Mouse (Mus musculus): ENCODE data around the gene Xab2. TPM values are rescaled to one million over a fixed set of nuclear protein-coding genes. Genes with fewer than 3 reads are reported as not detected.
"Not testable (repeated sequence)": the region's sequence is repeated elsewhere in the genome, so short reads cannot be mapped to it uniquely, and the experiment has no call there.

The Xab2 gene
- polyA plus RNA-seq, 1 experiment from 2014 or later = 50.1 TPM

DNA sequence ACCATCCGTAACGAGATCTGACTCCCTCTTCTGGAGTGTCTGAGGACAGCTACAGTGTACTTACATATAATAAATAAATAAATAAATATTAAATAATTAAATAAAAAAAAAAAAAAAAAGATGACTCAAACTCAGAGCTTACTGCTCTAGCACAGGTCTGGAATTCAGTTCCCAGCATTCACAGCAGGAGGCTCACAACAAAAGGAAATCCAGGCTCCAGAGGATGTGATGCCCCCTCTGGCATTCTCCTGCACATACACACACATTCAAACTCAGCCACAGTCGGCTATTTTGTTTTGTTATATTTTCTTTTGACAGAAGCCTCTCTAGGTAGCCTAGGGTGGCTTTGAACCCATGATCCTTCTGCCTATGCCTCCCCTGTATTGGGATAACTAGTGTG is 39.2 kb downstream of the Xab2 start:
- not testable (repeated sequence) for H3K9me3 ChIP-seq; H3K27ac ChIP-seq; H3K36me3 ChIP-seq; H3K9ac ChIP-seq; H3K4me2 ChIP-seq; ATAC-seq (ENCODE audit: insufficient number of reproducible peaks, low FRiP score, low TSS enrichment, low read depth); H3K27me3 ChIP-seq; H3K4me3 ChIP-seq
- WGBS = 90% methylated on average over 3 of the region's 3 CpGs
- peaks cover 12% of the 10 kb centered on the region for H3K4me1 ChIP-seq

DNA sequence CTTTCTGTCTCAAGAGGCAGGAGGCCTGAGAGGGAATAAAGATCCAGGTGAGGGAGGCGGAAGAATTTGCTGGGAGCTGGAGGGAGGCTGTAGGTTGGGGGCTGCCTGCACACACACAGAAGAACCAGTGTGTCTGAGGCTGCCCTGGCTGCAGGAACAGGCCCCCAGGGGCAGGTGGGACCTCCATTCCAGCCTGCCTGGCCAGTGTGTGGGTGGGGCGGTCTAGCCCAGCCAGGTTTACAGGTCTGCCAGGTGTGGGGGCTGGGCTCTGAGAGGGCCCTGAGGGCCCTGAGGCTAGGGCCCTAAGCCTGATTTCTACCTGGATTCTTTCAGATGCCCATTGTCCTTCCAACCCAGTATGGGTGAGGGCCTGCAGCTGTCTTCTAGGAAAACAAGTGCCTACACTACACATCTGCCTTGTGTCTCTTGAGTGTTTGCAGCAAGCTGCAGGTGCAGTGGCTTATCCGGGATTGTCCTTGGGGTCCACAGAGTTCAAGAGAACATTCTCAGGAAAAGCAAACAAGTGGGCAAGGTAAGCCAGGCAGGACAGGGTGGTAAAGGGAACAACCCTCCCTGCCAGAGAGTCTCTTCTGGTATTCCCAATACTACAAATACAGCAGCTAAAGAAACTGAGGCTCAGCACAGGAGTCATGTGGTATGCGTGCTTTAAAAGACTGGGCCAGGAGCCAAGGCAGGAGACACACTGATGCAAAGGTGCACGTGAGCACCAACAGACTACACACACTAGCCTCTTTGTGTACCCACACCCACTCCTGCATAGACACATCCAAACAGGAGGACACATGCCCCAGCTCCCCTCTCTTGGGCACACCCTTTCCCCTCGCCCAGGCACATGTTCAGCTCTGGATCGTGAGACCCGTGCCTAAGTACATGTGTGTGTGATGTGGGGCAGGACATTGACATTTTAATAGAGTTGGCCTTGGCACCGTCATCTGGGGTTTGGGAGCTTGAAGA is 41.4 kb downstream of the Xab2 start:
- H3K9ac ChIP-seq = no peak overlapping the region
- ATAC-seq (ENCODE audit: insufficient number of reproducible peaks, low FRiP score, low TSS enrichment, low read depth) = peak; percentile 48; the same call in 1 of the 2 replicates
- no peaks in the 10 kb centered on the region for H3K9me3 ChIP-seq
- 39% methylated on average over 9 of the region's 9 CpGs for WGBS
- H3K27me3 ChIP-seq = no peaks in the 10 kb centered on the region
- H3K4me3 ChIP-seq = no peak overlapping the region
- H3K4me2 ChIP-seq = no peak overlapping the region
- no peaks in the 10 kb centered on the region for H3K36me3 ChIP-seq
- peaks cover 17% of the 10 kb centered on the region for H3K4me1 ChIP-seq
- H3K27ac ChIP-seq = peak overlapping the region; percentile 57

DNA sequence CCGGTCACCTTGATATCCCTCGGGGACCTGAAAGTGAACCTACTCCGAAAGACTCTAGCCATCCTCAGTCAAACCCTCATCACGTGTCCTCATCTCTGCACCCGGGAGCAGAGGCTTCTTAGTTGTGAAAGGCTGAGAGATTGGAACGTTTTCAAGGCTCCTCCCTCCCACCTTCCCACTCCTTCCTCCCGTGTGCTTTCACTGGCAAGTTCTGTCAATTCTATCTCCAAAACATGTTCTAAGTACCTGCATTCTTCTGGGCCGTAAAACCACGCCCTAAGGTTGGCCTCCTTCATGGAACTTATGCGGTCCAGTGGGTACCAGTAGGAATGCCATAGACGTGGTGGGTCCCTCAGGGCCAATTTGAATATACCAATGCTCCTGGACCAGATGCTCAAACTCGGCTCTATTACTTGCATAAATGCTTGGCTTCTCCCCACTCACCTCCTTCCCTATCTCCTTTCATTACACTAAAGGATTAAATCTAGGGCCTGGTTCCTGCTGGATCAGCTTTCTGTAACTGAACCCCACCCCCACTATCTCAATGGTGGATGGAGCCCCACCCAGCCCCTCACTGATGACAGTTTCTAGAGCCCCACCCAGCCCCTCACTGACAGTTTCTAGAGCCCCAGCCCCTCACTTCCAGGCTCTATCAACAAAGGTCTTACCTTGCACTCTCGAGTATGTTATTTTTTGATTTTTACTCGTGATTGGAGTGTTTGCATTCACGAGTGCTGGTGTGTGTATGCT is 44.7 kb downstream of the Xab2 start:
- no peak overlapping the region for H3K4me3 ChIP-seq
- no peak overlapping the region for H3K27ac ChIP-seq
- 52% methylated on average over 15 of the region's 15 CpGs for whole genome bisulfite sequencing

DNA sequence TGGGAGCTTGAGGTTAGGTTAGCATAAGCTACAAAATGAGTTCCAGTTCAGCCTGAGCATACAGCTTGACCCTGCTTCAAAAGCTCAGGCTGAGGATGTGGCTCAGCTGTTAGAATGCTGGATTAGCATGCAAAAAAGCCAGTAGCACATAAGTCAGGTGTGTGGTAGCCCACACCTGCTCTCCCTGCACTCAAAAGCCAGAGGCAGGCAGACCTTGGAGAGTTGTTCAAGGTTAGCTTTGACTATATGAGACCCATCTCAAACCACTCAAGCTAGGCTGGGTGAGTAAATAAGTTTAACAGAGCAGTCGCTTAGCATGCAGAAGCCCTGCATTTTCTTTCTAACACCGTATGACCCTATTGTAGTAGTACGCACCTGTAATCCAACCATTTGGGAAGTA is 46.6 kb downstream of the Xab2 start:
- Histone ChIP-seq H3K4me1 (peaks cover 12% of the 10 kb centered on the region), H3K4me2 (no peak overlapping the region), H3K36me3 (no peaks in the 10 kb centered on the region), H3K4me3 (no peak overlapping the region), H3K9ac (no peak overlapping the region), H3K9me3 (no peaks in the 10 kb centered on the region), H3K27ac (no peak overlapping the region), H3K27me3 (no peaks in the 10 kb centered on the region)
- WGBS = 93% methylated on average over 3 of the region's 3 CpGs
- no peak for ATAC-seq (ENCODE audit: insufficient number of reproducible peaks, low FRiP score, low TSS enrichment, low read depth)

More for the DNA sequence above, 44.7 kb downstream of the Xab2 start:
- H3K4me1 ChIP-seq = peaks cover 17% of the 10 kb centered on the region
- H3K9ac ChIP-seq = no peak overlapping the region
- no peak overlapping the region for H3K4me2 ChIP-seq
- ATAC-seq (ENCODE audit: insufficient number of reproducible peaks, low FRiP score, low TSS enrichment, low read depth) = no peak
- no peaks in the 10 kb centered on the region for H3K27me3 ChIP-seq
- no peaks in the 10 kb centered on the region for H3K9me3 ChIP-seq
- no peaks in the 10 kb centered on the region for H3K36me3 ChIP-seq

DNA sequence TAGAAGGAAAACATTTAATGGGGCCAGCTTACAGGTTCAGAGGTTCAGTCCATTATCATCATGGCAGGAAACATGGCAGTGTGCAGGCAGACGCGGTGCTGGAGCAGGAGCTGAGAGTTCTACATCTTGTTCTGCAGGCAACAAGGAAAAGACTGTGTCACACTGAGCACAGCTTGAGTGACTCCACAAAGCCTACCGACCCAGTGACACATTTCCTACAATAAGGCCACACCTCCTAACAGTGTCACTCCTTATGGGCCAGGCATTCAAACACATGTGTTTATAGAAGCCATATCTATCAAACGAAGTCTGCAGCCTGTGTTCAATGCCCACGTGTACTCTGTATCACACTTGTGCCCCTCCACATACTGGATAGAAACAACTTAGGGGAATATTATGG is 51.3 kb downstream of the Xab2 start:
- Histone ChIP-seq H3K4me2 (no peak overlapping the region), H3K4me1 (no peaks in the 10 kb centered on the region), H3K27me3 (no peaks in the 10 kb centered on the region), H3K36me3 (no peaks in the 10 kb centered on the region), H3K9me3 (no peaks in the 10 kb centered on the region), H3K4me3 (no peak overlapping the region), H3K9ac (no peak overlapping the region), H3K27ac (no peak overlapping the region)
- 90% methylated on average over 5 of the region's 5 CpGs for WGBS
- no peak for ATAC-seq (ENCODE audit: insufficient number of reproducible peaks, low FRiP score, low TSS enrichment, low read depth)

DNA sequence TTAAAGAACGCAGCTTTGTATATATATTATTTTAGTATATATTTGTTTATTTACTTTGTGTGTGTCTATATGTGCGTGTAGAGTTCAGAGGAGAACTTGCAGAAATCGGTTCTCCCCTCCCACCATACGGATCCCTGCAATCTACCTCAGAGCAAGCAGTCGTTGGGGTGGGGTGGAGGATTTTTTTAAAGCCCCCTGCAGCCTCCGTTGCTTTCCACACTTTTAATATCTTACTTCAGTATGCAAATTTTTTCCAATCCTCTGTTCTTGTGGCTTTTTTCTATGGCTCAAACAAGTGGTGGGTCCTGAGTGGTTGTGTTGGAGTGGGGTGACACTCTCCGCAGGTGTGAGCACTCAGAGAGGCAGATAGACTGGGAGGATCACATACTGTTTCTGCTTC is 52.7 kb downstream of the Xab2 start:
- no peak for ATAC-seq (ENCODE audit: insufficient number of reproducible peaks, low FRiP score, low TSS enrichment, low read depth)
- no peak overlapping the region for H3K9ac ChIP-seq
- no peak overlapping the region for H3K27ac ChIP-seq
- H3K9me3 ChIP-seq = no peaks in the 10 kb centered on the region
- H3K36me3 ChIP-seq = no peaks in the 10 kb centered on the region
- no peak overlapping the region for H3K4me3 ChIP-seq
- H3K4me2 ChIP-seq = no peak overlapping the region
- 16% methylated on average over 7 of the region's 7 CpGs for WGBS
- H3K4me1 ChIP-seq = no peaks in the 10 kb centered on the region
- no peaks in the 10 kb centered on the region for H3K27me3 ChIP-seq

DNA sequence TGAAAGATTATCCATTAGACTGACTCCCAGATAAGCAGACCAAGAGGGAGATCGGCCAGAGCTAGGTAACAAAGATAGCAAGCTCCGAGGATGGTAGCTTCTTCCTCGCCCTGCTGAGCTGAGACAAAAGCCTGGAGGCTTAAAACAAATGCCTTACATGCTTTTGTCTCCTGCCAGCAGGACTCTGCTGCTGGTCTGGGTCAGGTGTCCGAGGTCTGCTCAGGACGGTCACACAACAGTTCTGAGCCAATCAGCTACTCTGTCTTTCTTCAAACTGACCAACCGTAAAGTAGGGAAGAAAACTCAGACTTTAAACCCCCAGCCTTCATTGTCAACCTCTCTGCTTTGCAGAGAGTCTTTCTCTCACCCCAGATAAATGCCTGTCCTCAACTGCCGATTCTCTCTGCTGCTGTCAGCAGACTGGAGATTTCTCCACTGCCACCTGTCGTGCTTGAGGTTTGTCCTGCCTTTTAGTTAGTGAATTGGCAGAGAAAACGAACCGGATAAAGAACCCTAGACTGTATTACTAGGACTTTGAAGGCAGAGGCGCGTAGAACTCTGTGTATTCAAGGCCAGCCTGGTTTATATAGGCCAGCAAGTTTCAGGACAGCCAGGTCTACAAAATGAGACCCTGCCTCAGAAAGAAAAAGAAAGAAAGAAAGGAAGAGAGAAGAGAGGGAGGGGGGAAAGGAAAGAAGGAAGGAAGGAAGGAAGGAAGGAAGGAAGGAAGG is 53.3 kb downstream of the Xab2 start, which contains the start of gene C330021F23Rik:
Gene C330021F23Rik, plus strand, starts transcription at position 350 of the 731 bp plus-strand sequence.
- Histone ChIP-seq H3K27ac (no peak within 1 kb of the TSS), H3K9ac (no peak within 1 kb of the TSS), H3K9me3 (no peaks in the 10 kb centered on the region), H3K4me3 (no peak within 1 kb of the TSS), H3K27me3 (no peaks in the 10 kb centered on the region), H3K36me3 (no peaks in the 10 kb centered on the region), H3K4me2 (no peak within 1 kb of the TSS), H3K4me1 (no peaks in the 10 kb centered on the region)
- WGBS = 6% methylated on average over 12 of the region's 12 CpGs
- ATAC-seq (ENCODE audit: insufficient number of reproducible peaks, low FRiP score, low TSS enrichment, low read depth) = no peak

Other genes starting within 250 kb of the Xab2 start
- 8.4 and 9.0 TPM in 2 replicates for gene Arhgef18, start 228.3 kb downstream of the Xab2 start, polyA plus RNA-seq (2015; fragmentation: Nextera tagmentation; extraction: Ambion mirVana)
- gene Pex11g, start 153.6 kb downstream of the Xab2 start, polyA plus RNA-seq (2015; fragmentation: Nextera tagmentation; extraction: Ambion mirVana) = 5.6 and 6.2 TPM in 2 replicates
- not detected in 2 replicates for gene Tex45, start 150.5 kb downstream of the Xab2 start, polyA plus RNA-seq (2015; fragmentation: Nextera tagmentation; extraction: Ambion mirVana)
- gene Zfp358, start 128.2 kb downstream of the Xab2 start, polyA plus RNA-seq (2015; fragmentation: Nextera tagmentation; extraction: Ambion mirVana) = 43.7 and 45.9 TPM in 2 replicates
- 50.8 and 53.3 TPM in 2 replicates for gene Mcoln1, start 120.9 kb downstream of the Xab2 start, polyA plus RNA-seq (2015; fragmentation: Nextera tagmentation; extraction: Ambion mirVana)
- 21.8 and 23.5 TPM in 2 replicates for gene Pnpla6, start 105.9 kb downstream of the Xab2 start, polyA plus RNA-seq (2015; fragmentation: Nextera tagmentation; extraction: Ambion mirVana)
- 0.26 and 0.47 TPM in 2 replicates for gene C330021F23Rik, start 53.3 kb downstream of the Xab2 start, polyA plus RNA-seq (2015; fragmentation: Nextera tagmentation; extraction: Ambion mirVana)
- 11.4 and 11.6 TPM in 2 replicates for gene Camsap3, start 34.0 kb downstream of the Xab2 start, polyA plus RNA-seq (2015; fragmentation: Nextera tagmentation; extraction: Ambion mirVana)
- gene Pet100, start 232 bp upstream of the Xab2 start, polyA plus RNA-seq (2015; fragmentation: Nextera tagmentation; extraction: Ambion mirVana) = 94.9 and 112 TPM in 2 replicates
- gene Pcp2, start 4.2 kb upstream of the Xab2 start, polyA plus RNA-seq (2015; fragmentation: Nextera tagmentation; extraction: Ambion mirVana) = 0.12 TPM in 1 of 2 replicates, not detected in the other
- gene Stxbp2, start 9.6 kb upstream of the Xab2 start, polyA plus RNA-seq (2015; fragmentation: Nextera tagmentation; extraction: Ambion mirVana) = 42.5 and 43.0 TPM in 2 replicates
- not detected in 2 replicates for gene Retn, start 34.5 kb upstream of the Xab2 start, polyA plus RNA-seq (2015; fragmentation: Nextera tagmentation; extraction: Ambion mirVana)
- gene Mcemp1, start 44.4 kb upstream of the Xab2 start, polyA plus RNA-seq (2015; fragmentation: Nextera tagmentation; extraction: Ambion mirVana) = 0.51 and 1.1 TPM in 2 replicates
- gene Fcor, start 51.0 kb upstream of the Xab2 start, polyA plus RNA-seq (2015; fragmentation: Nextera tagmentation; extraction: Ambion mirVana) = 7.6 and 9.9 TPM in 2 replicates
- gene Trappc5, start 55.0 kb upstream of the Xab2 start, polyA plus RNA-seq (2015; fragmentation: Nextera tagmentation; extraction: Ambion mirVana) = 37.7 and 39.0 TPM in 2 replicates
- gene Fcer2a, start 72.9 kb upstream of the Xab2 start, polyA plus RNA-seq (2015; fragmentation: Nextera tagmentation; extraction: Ambion mirVana) = 0.17 and 0.33 TPM in 2 replicates
- not detected in 2 replicates for gene Clec4g, start 99.3 kb upstream of the Xab2 start, polyA plus RNA-seq (2015; fragmentation: Nextera tagmentation; extraction: Ambion mirVana)
- 0.52 and 0.77 TPM in 2 replicates for gene Cd209a, start 127.7 kb upstream of the Xab2 start, polyA plus RNA-seq (2015; fragmentation: Nextera tagmentation; extraction: Ambion mirVana)
- gene Cd209e, start 233.0 kb upstream of the Xab2 start, polyA plus RNA-seq (2015; fragmentation: Nextera tagmentation; extraction: Ambion mirVana) = not detected in 2 replicates

Measured in limb, embryonic 15.5 days (tissue).